Mouse (Mus musculus) intestine, embryonic 15.5 days (tissue): Measurements from ENCODE around the gene Eftud2. TPM values are rescaled to one million over a fixed set of nuclear protein-coding genes. Genes with fewer than 3 reads are reported as not detected.

ENCODE experiments used
- ATAC-seq: fragments of 200-750 bp; cut with Nextera tagmentation; 2 replicates; pipeline ENCODE4 v1.8.0; 2017; ENCODE audit warnings: moderate TSS enrichment, moderate library complexity
- H3K27ac ChIP-seq: fragments of 300-500 bp; sonication (generic); 2 replicates; pipeline ENCODE4 v1.5.1; 2015; ENCODE audit warnings: mild to moderate bottlenecking, inconsistent platforms
- H3K27me3 ChIP-seq: fragments of 300-500 bp; sonication (generic); replicated peaks from 2 replicates; pipeline ENCODE4 v1.6.1; 2015; ENCODE audit warnings: inconsistent platforms
- H3K36me3 ChIP-seq: fragments of 300-500 bp; sonication (generic); 2 replicates; pipeline ENCODE4 v1.6.1; 2015; ENCODE audit warnings: inconsistent platforms
- H3K4me1 ChIP-seq: fragments of 300-500 bp; sonication (generic); replicated peaks from 2 replicates; pipeline ENCODE4 v1.6.1; 2015; ENCODE audit warnings: inconsistent platforms
- H3K4me2 ChIP-seq: fragments of 300-500 bp; sonication (generic); replicated peaks from 2 replicates; pipeline ENCODE4 v1.6.1; 2015; ENCODE audit warnings: mild to moderate bottlenecking, inconsistent platforms
- H3K4me3 ChIP-seq: fragments of 300-500 bp; sonication (generic); replicated peaks from 2 replicates; pipeline ENCODE4 v1.5.1; 2015; ENCODE audit warnings: inconsistent platforms
- H3K9ac ChIP-seq: fragments of 300-500 bp; sonication (generic); 2 replicates; pipeline ENCODE4 v1.6.1; 2015; ENCODE audit warnings: inconsistent platforms
- H3K9me3 ChIP-seq: fragments of 300-500 bp; sonication (generic); 2 replicates; pipeline ENCODE4 v1.6.1; 2016; ENCODE audit warnings: inconsistent platforms
- WGBS: fragments of 180-500 bp; shearing (Covaris S2); methylation state at CpG from one replicate; pipeline ENCODE4 v1.1.7; 2015; 5-methylcytosine and 5-hydroxymethylcytosine counted together
- polyA plus RNA-seq: library from polyadenylated mRNA; unstranded; fragments of >200 nt; fragmentation: Nextera tagmentation; extraction: Ambion mirVana; gene quantifications from 2 replicates; pipeline ENCODE4 v1.2.1, GENCODE M21; 2015

The Eftud2 gene
- polyA plus RNA-seq, 1 experiment from 2014 or later = 156 TPM

DNA sequence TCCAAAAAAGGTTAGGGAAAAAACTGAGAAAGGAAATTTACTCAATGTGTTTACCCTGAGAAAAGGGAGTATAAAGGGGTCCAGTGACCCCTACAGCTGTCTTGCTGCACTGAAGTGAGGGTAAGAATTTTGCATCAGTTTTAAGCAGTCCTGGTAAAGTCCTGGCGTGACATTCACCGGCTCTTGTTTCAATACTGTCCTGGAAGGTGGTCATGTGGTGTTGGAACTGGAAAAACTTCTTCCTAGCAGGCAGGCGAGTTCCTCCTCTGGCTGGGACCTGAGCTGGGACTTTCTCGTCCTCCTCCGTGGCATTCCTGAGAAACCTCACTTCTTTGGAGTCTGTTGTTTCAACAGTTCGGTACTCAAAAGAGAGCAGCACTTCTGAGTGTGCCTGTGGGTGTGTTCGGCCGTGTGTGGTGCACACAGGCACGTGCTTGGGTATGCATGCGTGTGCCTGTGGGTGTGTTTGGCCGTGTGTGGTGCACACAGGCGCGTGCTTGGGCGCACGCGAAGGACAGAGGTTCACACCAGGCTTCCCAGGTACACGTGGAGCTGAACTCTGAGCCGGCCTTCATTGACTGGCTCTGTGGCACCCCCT is 48.0 kb downstream of the Eftud2 start:
- Histone ChIP-seq H3K27me3 (no peaks in the 10 kb centered on the region), H3K27ac (no peak overlapping the region), H3K9ac (no peak overlapping the region), H3K4me2 (no peak overlapping the region), H3K36me3 (peaks cover 3% of the 10 kb centered on the region; the same call in 1 of the 2 replicates), H3K4me1 (no peaks in the 10 kb centered on the region), H3K9me3 (no peaks in the 10 kb centered on the region), H3K4me3 (no peak overlapping the region)
- ATAC-seq = no peak
- WGBS = 61% methylated on average over 18 of the region's 18 CpGs

DNA sequence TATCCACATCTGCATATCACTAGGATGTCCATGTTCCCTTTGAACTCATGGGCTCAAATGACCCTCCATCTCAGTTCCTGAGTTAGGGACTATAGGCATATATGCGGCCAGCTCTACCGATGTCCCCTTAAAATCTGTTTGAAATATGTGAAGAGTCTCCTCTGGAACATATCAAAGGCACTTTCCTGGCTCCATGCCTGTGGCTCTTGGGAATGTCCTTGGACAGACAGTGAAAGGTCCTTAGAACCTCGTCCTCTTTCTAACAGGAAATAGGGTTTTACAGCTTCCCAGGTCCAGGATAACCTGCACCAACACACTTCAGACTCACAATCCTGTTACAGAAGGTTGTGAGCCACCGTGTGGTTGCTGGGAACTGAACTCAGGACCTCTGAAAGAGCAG is 50.5 kb downstream of the Eftud2 start:
- H3K27ac ChIP-seq = no peak overlapping the region
- ATAC-seq = no peak
- no peak overlapping the region for H3K4me2 ChIP-seq
- 56% methylated on average over 4 of the region's 4 CpGs for WGBS
- H3K27me3 ChIP-seq = no peaks in the 10 kb centered on the region
- no peaks in the 10 kb centered on the region for H3K4me1 ChIP-seq
- H3K36me3 ChIP-seq = no peaks in the 10 kb centered on the region
- H3K4me3 ChIP-seq = no peak overlapping the region
- H3K9ac ChIP-seq = no peak overlapping the region
- H3K9me3 ChIP-seq = no peaks in the 10 kb centered on the region

GRCm38 (mm10) chr11:102827097-102827496 is 53.7 kb downstream of the Eftud2 start:
- H3K4me3 ChIP-seq = no peak overlapping the region
- 57% methylated on average over 4 of the region's 4 CpGs for WGBS
- no peak for ATAC-seq

DNA sequence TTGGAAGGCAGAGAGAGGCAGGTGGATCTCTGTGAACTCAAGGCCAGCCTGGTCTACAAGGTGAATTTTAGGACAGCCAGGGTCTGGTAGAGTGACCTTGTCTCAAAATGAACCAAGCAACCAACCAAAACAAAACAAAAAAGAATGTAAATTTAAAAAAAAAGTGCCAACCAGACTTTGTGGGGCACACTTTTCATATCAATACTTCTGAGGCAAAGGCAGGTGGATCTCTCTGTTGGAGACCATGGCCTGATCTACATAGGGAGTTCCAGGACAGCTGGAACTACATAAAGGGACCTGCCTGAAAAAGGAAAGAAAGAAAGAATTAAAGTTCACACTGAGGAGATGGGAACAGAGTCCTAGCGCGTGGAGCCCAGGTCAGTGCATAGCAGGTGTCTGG is 54.3 kb downstream of the Eftud2 start:
- no peaks in the 10 kb centered on the region for H3K4me1 ChIP-seq
- no peaks in the 10 kb centered on the region for H3K27me3 ChIP-seq
- no peak overlapping the region for H3K27ac ChIP-seq
- no peak overlapping the region for H3K9ac ChIP-seq
- 70% methylated on average over 2 of the region's 2 CpGs for WGBS
- no peaks in the 10 kb centered on the region for H3K36me3 ChIP-seq
- no peaks in the 10 kb centered on the region for H3K9me3 ChIP-seq
- no peak overlapping the region for H3K4me2 ChIP-seq
- no peak for ATAC-seq
- no peak overlapping the region for H3K4me3 ChIP-seq

More at GRCm38 (mm10) chr11:102827097-102827496, 53.7 kb downstream of the Eftud2 start:
- no peak overlapping the region for H3K4me2 ChIP-seq
- no peak overlapping the region for H3K27ac ChIP-seq
- no peaks in the 10 kb centered on the region for H3K9me3 ChIP-seq
- H3K4me1 ChIP-seq = no peaks in the 10 kb centered on the region
- H3K36me3 ChIP-seq = no peaks in the 10 kb centered on the region
- H3K27me3 ChIP-seq = no peaks in the 10 kb centered on the region
- H3K9ac ChIP-seq = no peak overlapping the region

- no peak overlapping the region for H3K27ac ChIP-seq
- no peak overlapping the region for H3K9ac ChIP-seq
- peaks cover 8% of the 10 kb centered on the region for H3K4me1 ChIP-seq
- 46% methylated on average over 6 of the region's 6 CpGs for WGBS
- no peaks in the 10 kb centered on the region for H3K36me3 ChIP-seq
- H3K4me3 ChIP-seq = no peak overlapping the region
- ATAC-seq = no peak
- H3K9me3 ChIP-seq = no peaks in the 10 kb centered on the region
- no peak overlapping the region for H3K4me2 ChIP-seq
- H3K27me3 ChIP-seq = no peaks in the 10 kb centered on the region
Observed at GRCm38 (mm10) chr11:102821231-102821630, 59.6 kb downstream of the Eftud2 start.

DNA sequence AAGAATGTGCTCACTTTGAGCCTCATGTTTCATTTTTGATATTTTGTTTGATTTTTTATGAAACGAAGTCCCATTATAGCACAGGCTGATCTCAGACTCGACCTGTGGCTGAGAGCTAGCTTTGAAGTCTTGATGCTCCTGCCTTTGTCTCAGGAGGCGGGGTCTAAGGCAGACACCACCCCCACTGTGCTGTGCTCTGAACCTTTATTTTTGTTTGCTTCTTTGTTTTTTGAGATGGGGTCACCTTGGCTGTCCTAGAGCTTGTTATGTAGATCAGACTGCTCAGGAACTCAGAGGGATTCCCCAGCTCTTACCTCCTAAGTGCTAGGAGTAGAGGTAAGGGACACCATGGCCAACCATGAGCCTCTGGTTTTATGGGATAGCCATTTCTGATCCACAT is 60.4 kb downstream of the Eftud2 start:
- no peak overlapping the region for H3K4me2 ChIP-seq
- H3K4me3 ChIP-seq = no peak overlapping the region
- peaks cover 11% of the 10 kb centered on the region for H3K4me1 ChIP-seq
- H3K36me3 ChIP-seq = no peaks in the 10 kb centered on the region
- 28% methylated on average over 3 of the region's 3 CpGs for WGBS
- no peaks in the 10 kb centered on the region for H3K27me3 ChIP-seq
- no peak overlapping the region for H3K9ac ChIP-seq
- ATAC-seq = no peak
- no peak overlapping the region for H3K27ac ChIP-seq
- H3K9me3 ChIP-seq = no peaks in the 10 kb centered on the region

DNA sequence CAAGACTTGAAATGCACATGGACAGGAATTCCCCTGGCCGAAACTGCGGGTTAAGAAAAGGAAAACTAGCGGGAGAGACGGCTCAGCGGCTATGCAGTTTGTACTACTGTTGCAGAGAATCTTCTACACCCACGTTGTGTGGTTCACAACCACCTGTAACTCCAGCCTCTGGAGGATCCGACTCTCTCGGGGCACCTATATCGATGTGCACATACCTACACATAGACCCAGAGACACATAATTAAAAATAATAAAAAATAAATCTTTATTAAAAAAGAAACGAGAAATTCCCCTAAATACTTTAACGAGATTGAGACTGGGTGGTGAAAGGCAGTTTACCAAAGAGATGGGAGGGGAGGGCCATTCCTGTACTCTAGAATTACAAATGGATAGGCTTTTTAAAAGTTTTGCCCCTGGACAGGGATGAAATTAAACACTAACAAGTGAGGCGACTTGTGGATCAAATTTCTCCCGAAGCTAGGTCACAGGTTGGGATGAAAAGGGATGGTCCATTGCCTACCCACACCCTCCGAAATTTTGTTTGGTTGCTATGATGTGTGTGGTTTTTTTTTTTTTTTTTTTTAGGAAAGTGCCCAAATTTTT is 60.9 kb downstream of the Eftud2 start:
- Histone ChIP-seq H3K4me2 (peak overlapping the region; percentile 93), H3K27ac (peak overlapping the region; percentile 98), H3K27me3 (no peaks in the 10 kb centered on the region), H3K36me3 (no peaks in the 10 kb centered on the region), H3K4me3 (peak overlapping the region; percentile 81), H3K4me1 (peaks cover 11% of the 10 kb centered on the region), H3K9ac (peak overlapping the region; percentile 94), H3K9me3 (no peaks in the 10 kb centered on the region)
- peak; percentile 18 for ATAC-seq
- WGBS = 10% methylated on average over 14 of the region's 14 CpGs

DNA sequence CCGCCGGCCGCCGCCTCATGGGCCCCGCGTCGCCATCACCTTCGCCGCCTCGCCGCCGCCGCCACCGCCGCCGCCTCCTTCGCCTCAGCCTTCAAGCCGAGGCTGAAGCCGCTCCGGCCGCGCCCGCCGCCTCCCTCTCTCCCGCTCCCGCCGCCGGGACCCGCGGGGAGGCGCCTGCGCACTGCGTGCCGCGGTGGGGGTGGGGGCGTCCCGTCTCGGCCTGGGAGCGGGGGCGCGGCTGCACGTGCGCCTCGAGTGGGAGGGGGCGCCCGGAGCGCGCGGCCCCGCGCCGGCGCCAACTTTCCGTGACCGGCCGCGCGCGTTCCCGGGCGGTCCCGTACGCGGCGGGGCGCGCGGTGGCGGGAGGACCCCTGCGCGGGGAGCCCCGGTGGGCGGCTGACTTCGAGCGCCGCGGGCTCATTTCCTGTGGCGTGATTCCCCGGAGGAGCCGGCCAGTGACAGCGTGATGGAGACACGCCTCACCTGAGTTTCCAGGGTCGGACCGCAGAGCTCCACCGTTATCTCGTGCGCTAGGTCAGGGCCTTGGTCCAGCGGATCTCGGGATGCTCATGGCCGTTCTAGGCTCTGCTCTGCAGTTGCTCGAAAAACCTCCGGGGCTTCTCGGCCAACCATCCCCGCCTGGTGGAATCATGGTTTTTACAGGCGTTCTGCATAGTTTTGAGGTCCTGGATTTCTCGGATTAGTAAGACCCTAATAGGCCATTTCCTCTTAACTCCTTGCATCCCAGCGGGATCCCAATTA is 61.6 kb downstream of the Eftud2 start, which contains the start of gene Gjc1:
Gene Gjc1, minus strand, starts transcription at position 680 of the 762 bp plus-strand sequence.
- under 1% methylated on average over 55 of the region's 97 CpGs for WGBS

GRCm38 (mm10) chr11:102818121-102819020 is 62.4 kb downstream of the Eftud2 start:
- H3K27me3 ChIP-seq = no peaks in the 10 kb centered on the region
- peak overlapping the region; percentile 93 for H3K4me2 ChIP-seq
- under 1% methylated on average over 69 of the region's 92 CpGs for WGBS
- peaks cover 11% of the 10 kb centered on the region for H3K4me1 ChIP-seq
- peak overlapping the region; percentile 98 for H3K27ac ChIP-seq
- H3K9ac ChIP-seq = peak overlapping the region; percentile 94
- no peaks in the 10 kb centered on the region for H3K36me3 ChIP-seq
- H3K9me3 ChIP-seq = no peaks in the 10 kb centered on the region
- peak; percentile 63 for ATAC-seq
- peak overlapping the region; percentile 81 for H3K4me3 ChIP-seq

More for the DNA sequence above, 61.6 kb downstream of the Eftud2 start, which contains the start of gene Gjc1:
- peak within 1 kb of the TSS; percentile 93 for H3K4me2 ChIP-seq
- H3K9ac ChIP-seq = peak within 1 kb of the TSS; percentile 94
- H3K9me3 ChIP-seq = no peaks in the 10 kb centered on the region
- peak within 1 kb of the TSS; percentile 81 for H3K4me3 ChIP-seq
- peak within 1 kb of the TSS; percentile 98 for H3K27ac ChIP-seq
- H3K27me3 ChIP-seq = no peaks in the 10 kb centered on the region
- ATAC-seq = peak; percentile 87
- no peaks in the 10 kb centered on the region for H3K36me3 ChIP-seq
- peaks cover 11% of the 10 kb centered on the region for H3K4me1 ChIP-seq

DNA sequence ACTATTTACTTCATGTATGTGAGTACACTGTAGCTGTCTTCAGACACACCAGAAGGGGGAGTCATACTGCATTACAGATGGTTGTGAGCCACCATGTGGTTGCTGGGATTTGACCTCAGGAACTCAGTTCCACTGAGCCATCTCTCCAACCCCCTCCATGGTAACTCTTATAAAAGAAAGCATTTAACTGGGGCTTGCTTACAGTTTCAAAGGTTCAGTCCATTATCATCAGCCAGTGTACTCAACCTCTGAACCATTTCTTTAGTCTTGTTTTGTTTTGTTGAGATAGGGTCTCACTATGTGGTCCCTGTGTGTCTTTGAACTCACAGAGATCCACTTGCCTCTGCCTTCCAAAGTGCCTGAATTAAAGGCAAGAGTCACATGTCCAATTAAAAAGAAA is 65.9 kb downstream of the Eftud2 start:
- H3K4me2 ChIP-seq = no peak overlapping the region
- no peak overlapping the region for H3K27ac ChIP-seq
- peaks cover 14% of the 10 kb centered on the region for H3K4me1 ChIP-seq
- H3K4me3 ChIP-seq = no peak overlapping the region
- no peak for ATAC-seq
- no peak overlapping the region for H3K9ac ChIP-seq
- H3K27me3 ChIP-seq = no peaks in the 10 kb centered on the region
- H3K9me3 ChIP-seq = no peaks in the 10 kb centered on the region
- H3K36me3 ChIP-seq = no peaks in the 10 kb centered on the region

- H3K4me2 ChIP-seq = no peak overlapping the region
- H3K4me1 ChIP-seq = peaks cover 3% of the 10 kb centered on the region; the same call in 1 of the 2 replicates
- H3K9me3 ChIP-seq = no peaks in the 10 kb centered on the region
- no peaks in the 10 kb centered on the region for H3K36me3 ChIP-seq
- H3K4me3 ChIP-seq = no peak overlapping the region
- no peak overlapping the region for H3K27ac ChIP-seq
- 49% methylated on average over 4 of the region's 4 CpGs for WGBS
- no peak overlapping the region for H3K9ac ChIP-seq
- no peak for ATAC-seq
- no peaks in the 10 kb centered on the region for H3K27me3 ChIP-seq
Observed at GRCm38 (mm10) chr11:102810721-102811485, 69.9 kb downstream of the Eftud2 start.
